Mouse (Mus musculus): ENCODE measurements around the gene Dhcr24. TPM values are rescaled to one million over a fixed set of nuclear protein-coding genes. Genes with fewer than 3 reads are reported as not detected.

The Dhcr24 gene
- 10 to 100 TPM; 54.2 to 88.2 TPM for total RNA-seq (2021)
- long read RNA-seq, experiment 1, full-length matches to known transcripts: 19 of 70 reads
- long read RNA-seq, experiment 1, partial matches to known transcripts: 50 of 70 reads
- long read RNA-seq, experiment 1, other reads (novel, unspliced or antisense): 1 of 70 reads
- long read RNA-seq, experiment 2, full-length matches to known transcripts: 18 of 27 reads
- long read RNA-seq, experiment 2, partial matches to known transcripts: 2 of 27 reads
- long read RNA-seq, experiment 2, other reads (novel, unspliced or antisense): 7 of 27 reads

DNA sequence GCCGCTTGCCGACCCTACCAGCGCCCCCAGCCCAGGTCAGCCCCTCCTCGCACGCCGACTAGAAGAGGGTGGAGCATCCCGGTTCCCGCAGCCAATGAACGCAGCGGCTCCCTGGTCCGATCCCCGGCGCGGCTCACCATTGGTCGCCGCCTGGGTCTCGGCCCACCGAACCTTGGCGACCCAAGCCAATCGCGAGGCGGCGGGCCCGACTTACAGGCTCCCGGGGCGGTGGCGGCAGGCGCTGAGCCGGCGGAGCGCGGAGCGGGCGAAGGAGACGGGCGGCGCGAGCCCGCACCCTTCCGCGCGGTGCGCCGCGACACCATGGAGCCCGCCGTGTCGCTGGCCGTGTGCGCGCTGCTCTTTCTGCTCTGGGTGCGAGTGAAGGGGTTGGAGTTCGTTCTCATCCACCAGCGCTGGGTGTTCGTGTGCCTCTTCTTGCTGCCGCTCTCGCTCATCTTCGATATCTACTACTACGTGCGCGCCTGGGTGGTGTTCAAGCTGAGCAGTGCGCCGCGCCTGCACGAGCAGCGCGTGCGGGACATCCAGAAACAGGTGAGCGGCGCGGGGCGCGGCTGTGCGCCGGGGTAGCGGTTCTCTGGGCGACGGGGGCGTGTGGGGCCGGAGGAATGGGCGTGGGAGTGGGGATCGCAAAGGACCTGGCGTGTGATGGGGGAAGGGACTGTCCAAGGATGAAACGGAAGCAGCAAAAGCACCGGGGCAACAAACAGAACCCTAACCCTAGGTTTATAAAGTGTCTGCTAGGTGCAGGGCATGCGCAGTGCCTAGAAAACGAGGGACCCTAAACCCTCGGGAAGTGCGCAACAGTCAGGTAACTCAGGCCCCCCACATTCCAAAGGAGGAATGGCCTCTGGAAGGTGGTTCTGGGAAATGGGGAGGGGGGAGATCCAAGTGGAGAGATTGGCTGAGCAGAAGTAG, at the start of gene Dhcr24:
Gene Dhcr24, plus strand, starts transcription at position 193 of the 936 bp plus-strand sequence.
- peak; percentile 96 for DNase-seq

DNA sequence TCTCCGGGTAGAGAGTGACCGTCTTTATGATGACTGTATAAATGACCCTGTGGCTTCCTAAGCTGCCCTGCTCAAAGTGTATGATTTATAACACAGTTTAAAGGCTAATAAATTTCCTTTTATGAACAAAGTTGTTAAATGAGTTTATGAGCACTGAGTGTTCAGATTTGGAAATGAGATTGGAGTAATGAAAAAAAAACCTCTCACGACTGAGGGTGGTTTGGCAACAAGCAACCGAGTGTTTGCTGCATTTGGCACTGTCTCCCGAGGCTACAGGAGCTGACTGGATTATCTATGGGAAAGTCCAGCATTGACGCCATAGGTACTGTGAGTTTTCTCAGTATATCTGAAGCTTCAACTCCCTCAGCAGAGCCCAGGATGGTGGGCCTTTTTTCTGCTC, 46.2 kb upstream of the Dhcr24 start:
- DNase-seq: no peak

- no peak for DNase-seq
Observed at GRCm38 (mm10) chr4:106522547-106522946, 38.3 kb upstream of the Dhcr24 start.

- no peak for DNase-seq
Observed at GRCm38 (mm10) chr4:106524131-106524530, 36.7 kb upstream of the Dhcr24 start.

GRCm38 (mm10) chr4:106525001-106525400, 35.8 kb upstream of the Dhcr24 start:
- no peak for DNase-seq

DNA sequence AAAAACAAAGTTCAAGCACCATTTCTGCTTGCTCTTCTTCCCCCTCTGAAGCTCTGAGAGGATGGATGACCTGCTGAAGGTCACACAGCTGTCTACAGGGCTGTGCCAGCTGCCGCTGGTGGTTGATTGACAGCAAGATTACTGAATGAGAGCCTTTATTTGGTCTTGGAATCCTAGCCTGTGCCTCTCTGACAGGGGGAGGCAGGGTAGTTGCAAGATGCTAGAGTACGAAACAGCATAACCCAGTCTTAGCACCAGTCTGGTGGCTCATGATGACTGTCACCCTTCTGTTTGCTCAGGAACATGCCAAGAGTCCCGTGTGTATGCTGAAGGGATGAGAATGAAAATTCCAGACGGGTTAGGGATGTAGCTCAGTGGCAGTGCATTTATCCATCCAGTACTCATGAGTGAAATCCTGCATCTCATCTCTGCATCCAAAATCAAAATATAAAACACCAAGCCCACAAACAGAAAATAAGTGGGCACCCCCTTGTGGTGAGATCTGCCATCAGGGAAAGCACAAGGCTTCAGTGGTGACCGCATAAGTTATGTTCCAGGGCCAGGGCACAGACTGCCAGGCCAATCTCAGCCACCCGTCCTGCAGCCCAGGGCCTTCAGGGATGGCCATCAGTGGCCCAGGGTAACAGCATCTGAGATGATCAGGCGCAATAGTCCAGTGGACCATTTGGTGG, 32.8 kb upstream of the Dhcr24 start:
- DNase-seq: no peak

GRCm38 (mm10) chr4:106529375-106530112, 31.3 kb upstream of the Dhcr24 start:
- peak; percentile 93 for DNase-seq

- no peak for DNase-seq
Observed at GRCm38 (mm10) chr4:106530113-106530482, 30.7 kb upstream of the Dhcr24 start.

DNA sequence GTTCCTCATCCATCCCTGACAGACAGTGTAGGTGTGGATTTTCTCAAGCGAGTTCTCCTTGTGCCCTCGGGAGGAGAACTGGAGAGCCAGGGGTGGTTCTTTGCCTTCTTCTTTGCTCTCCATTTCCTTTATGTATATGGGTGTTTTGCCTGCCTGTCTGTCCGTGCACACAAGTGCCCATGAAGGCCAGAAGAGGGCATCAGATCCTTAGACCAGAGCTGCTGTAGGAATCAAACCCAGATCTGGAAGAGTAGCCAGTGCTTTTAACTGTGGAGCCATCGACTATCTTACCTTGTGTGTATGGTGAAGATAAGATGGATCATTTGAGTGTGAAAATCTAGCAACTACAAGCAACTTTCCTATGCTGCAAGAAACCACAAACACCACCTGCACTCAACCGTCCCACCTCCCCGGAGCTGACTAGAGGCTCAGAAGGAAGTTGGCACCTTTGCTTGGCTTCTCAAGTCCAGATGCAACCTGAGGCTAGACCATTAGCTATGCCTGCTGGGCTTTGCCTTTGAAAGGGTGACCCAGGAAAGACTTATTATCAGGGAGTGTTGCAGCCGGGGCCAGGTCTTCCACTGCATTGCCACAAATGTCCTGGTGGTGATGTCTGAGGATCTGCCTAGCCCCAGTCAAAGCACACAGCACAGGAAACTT, 27.3 kb upstream of the Dhcr24 start:
- no peak for DNase-seq

DNA sequence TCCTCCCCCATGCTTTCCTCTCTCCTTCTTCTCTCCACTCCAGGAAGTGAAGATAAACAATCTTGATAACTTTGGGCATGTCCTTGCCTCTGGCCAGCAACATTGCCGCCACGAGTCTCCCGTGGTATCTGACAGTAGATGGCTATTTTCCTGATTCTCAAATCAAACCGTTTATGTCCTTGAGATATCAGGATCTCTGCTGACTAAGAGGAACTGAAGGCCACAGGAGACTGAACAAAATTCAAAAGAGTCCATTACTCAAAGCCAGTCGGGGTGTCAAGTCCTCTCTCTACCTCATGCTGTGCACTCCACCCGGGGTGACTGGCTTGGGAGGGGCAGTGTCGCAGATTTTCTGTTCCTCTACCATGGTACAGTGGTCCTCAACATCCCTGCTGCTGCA, 26.6 kb upstream of the Dhcr24 start:
- DNase-seq: peak; percentile 35

DNA sequence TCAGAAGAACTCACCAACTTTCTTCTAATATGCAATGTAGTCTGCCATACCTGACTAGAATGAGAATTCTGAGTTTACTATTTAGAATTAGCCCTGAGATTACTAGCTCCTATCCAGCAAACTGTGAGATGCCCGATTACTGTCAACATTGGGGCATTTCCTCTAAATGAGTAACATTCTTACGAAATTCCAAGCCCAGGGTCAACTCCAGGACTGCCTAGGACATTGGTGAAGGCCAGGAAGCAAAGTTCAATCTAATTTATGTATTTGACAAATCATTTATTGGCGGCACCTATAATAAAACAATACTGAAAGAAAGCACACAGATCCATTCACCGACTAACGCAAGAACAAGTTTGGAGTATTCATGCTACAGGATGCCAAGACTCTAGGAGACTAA, 21.1 kb upstream of the Dhcr24 start:
- no peak for DNase-seq

DNA sequence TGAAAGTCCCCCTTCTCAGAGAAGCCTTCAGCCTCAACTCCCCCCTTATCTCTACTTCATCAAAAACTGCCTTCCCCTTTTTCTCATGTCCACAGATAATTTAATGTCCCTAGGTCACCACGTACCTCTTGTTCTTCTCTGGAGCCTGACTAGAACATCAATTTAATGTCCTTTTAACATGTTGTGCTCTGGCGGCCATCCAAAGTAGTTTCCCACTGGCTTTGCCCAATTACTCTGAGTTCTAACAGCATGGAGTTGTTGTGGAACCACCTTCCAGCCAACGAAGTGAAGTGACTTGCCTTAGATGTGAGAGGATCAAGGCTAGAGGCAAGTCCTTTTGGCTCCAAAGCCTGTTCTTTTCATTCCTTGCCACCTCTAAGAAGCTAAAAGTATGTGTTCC, 19.3 kb upstream of the Dhcr24 start:
- no peak for DNase-seq

DNA sequence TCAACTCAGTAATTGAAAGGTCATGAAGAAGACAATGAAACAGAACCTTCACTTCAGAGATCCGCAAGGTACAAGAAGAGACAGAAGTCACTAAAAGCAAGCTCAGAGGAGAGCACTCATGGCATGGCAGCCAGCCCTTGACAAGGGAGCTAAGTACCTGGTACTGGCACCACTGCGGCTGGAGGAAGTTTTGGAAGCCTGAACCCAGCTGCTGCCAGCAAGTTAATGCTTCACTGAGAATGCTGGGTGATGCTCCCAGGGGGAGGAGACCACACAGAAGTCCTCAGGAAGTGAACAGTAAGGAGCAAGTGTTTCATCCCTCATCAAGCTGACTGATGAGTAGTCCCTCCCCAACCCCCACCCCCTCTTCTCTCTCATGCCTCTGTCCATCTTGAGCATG, 18.6 kb upstream of the Dhcr24 start:
- no peak for DNase-seq

DNA sequence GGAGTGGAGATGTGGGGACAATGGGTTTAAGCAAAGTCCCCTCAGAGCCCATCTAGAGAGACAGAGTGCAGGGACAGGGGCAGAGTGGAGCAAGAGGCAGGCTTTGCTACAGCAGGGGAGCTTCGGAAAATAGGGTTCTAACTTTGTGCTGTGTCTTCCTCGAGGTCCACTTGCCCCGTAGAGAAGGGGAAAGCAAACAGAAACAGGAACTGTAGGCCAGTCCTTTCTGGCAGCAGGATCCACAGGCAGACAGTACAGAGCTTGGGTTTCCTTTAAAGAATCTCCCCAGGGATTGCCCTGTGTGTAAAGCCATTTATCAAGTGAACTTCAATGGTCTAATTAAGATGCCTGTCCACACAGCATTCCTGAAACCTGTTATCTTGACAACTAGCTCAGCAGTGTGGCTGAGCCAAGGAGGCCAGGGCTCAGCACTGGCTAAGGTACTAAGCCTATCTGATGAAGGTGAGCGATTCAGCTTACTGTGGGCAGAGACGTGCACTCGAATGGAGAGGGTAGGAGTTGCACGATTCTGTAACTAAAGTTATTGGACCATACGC, 14.9 kb upstream of the Dhcr24 start:
- no peak for DNase-seq

GRCm38 (mm10) chr4:106546896-106547295, 13.9 kb upstream of the Dhcr24 start:
- no peak for DNase-seq

- no peak for DNase-seq
Observed at GRCm38 (mm10) chr4:106548113-106548512, 12.7 kb upstream of the Dhcr24 start.

GRCm38 (mm10) chr4:106550516-106551166, 10.2 kb upstream of the Dhcr24 start:
- no peak for DNase-seq

GRCm38 (mm10) chr4:106557262-106557661, 3.6 kb upstream of the Dhcr24 start:
- DNase-seq: no peak

DNA sequence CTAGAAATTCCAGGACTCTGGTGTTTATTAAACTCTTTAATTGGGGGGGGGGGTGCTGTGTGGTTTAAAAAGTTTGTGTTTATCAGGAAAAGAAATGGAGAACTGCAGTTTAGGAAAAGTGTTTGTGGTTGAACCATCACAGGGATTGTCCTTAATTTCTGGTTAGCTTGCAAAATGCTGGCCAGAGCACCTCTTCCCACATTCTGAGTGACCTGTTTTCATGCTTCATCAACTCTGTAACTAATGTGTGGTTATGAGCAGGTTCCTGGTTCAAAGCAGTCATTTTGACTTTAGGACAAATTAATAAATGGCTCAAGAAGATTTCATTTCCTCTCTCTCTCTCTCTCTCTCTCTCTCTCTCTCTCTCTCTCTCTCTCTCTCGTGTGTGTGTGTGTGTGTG, 2.9 kb upstream of the Dhcr24 start:
- no peak for DNase-seq

DNA sequence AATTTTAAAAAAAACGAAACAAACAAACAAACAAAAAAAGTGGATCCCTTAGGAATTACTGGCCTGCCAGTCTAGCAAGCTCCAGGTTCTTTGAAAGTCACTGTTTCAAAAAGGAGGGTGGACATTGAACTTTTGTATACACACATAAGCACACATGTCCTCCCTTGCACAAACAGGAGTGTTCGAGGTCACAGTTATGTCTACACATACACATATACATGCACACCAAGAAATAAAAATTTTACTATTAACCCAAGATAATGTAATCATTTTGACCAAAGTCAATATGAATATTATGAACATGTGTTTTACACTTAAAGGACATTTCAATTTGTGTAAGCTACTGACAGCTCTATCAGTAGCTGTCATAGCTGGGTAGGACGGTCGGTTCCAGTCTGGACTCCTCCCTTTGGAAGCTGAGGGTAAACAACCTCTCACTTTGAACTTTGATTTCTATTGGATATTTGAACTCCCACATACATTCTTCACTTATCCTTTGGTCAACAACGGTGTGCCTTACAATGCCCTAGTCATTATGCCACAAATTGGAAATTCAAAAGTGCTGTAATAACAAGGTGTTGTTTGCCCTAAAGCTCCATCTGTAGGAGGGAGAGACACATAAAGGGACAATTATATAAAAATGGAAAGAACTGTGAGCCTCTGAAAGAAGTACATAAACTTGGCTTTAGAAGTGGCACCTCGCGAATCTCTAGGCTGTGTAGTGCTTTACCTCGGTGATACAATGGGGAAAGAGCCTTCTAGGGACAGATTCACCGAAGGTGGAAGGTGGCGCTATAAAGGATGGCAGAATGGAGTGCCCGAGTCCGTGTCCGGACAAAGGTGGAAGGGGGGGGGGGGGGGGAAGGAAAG, 1.3 kb upstream of the Dhcr24 start:
- DNase-seq: no peak
